Mouse (Mus musculus): ENCODE measurements around the gene Mgea5.

The Mgea5 gene

GRCm38 (mm10) chr19:45731658-45732057 is 52.0 kb downstream of the Mgea5 start:
- DNase-seq (ENCODE audit: low read depth, low spot score): no peak

GRCm38 (mm10) chr19:45730042-45730441 is 53.6 kb downstream of the Mgea5 start:
- no peak for DNase-seq (ENCODE audit: low read depth, low spot score)

GRCm38 (mm10) chr19:45727231-45727630 is 56.4 kb downstream of the Mgea5 start:
- no peak for DNase-seq (ENCODE audit: low read depth, low spot score)

- peak; percentile 74 for DNase-seq (ENCODE audit: low read depth, low spot score)
Measured at GRCm38 (mm10) chr19:45725677-45726277, 57.9 kb downstream of the Mgea5 start.

GRCm38 (mm10) chr19:45722188-45722587 is 61.4 kb downstream of the Mgea5 start:
- no peak for DNase-seq (ENCODE audit: low read depth, low spot score)

GRCm38 (mm10) chr19:45718286-45718685 is 65.4 kb downstream of the Mgea5 start:
- DNase-seq (ENCODE audit: low read depth, low spot score): no peak

GRCm38 (mm10) chr19:45717493-45718220 is 66.0 kb downstream of the Mgea5 start:
- no peak for DNase-seq (ENCODE audit: low read depth, low spot score)

DNA sequence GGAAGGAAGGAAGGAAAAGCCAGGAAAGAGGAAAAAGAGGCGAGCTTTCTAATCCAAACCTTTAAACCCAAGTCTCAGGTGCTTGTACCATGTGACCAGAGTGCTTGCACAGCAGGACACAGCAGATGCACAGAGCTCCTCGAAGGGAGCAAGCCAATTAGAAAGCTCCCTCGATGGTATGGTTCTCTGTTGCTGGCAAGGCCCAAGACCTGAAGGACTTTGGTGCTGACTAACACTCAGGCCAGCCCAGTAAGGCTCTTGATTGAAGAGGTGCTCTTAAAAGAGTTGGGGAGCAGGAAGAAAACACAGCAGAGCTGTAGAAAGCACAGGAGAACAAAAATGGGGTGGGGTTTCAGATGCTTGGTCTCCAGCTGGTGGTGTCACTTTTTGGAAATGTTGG is 74.9 kb downstream of the Mgea5 start:
- no peak for DNase-seq (ENCODE audit: low read depth, low spot score)

Data from forelimb bud, embryonic 11.5 days (tissue).